Mouse (Mus musculus) intestine, embryonic 16.5 days (tissue): ENCODE data around the gene Grk6. TPM values are rescaled to one million over a fixed set of nuclear protein-coding genes. Genes with fewer than 3 reads are reported as not detected.
A peak's percentile ranks its signal among the peaks of the same experiment; 100 is the strongest.
"Not testable (repeated sequence)": the region's sequence is repeated elsewhere in the genome, so short reads cannot be mapped to it uniquely, and the experiment has no call there.

ENCODE experiments used
- ATAC-seq: fragments of 200-750 bp; cut with Nextera tagmentation; 2 replicates; pipeline ENCODE4 v1.8.0; 2017; ENCODE audit warnings: moderate TSS enrichment, moderate library complexity
- H3K27ac ChIP-seq: fragments of 300-500 bp; sonication (generic); 2 replicates; pipeline ENCODE4 v1.5.1; 2014; ENCODE audit warnings: mild to moderate bottlenecking, low read length
- H3K27me3 ChIP-seq: fragments of 300-500 bp; sonication (generic); replicated peaks from 2 replicates; pipeline ENCODE4 v1.6.1; 2014; ENCODE audit warnings: low read length, control low read depth, mixed read lengths; ENCODE audit not compliant: control insufficient read depth, insufficient read depth
- H3K36me3 ChIP-seq: fragments of 300-500 bp; sonication (generic); 2 replicates; pipeline ENCODE4 v1.6.1; 2014; ENCODE audit warnings: low read length, control low read depth; ENCODE audit not compliant: control insufficient read depth, insufficient read depth
- H3K4me1 ChIP-seq: fragments of 300-500 bp; sonication (generic); 2 replicates; pipeline ENCODE4 v1.6.1; 2014; ENCODE audit warnings: low read length, control low read depth, mixed read lengths; ENCODE audit not compliant: control insufficient read depth, insufficient read depth
- H3K4me2 ChIP-seq: fragments of 300-500 bp; sonication (generic); 2 replicates; pipeline ENCODE4 v1.6.1; 2014; ENCODE audit warnings: low read depth, low read length, control low read depth
- H3K4me3 ChIP-seq: fragments of 300-500 bp; sonication (generic); 2 replicates; pipeline ENCODE4 v1.5.1; 2014; ENCODE audit warnings: mild to moderate bottlenecking, low read length
- H3K9ac ChIP-seq: fragments of 300-500 bp; sonication (generic); 2 replicates; pipeline ENCODE4 v1.6.1; 2014; ENCODE audit warnings: low read depth, low read length
- H3K9me3 ChIP-seq: fragments of 300-500 bp; sonication (generic); 2 replicates; pipeline ENCODE4 v1.6.1; 2016; ENCODE audit warnings: low read length, control low read depth; ENCODE audit not compliant: control insufficient read depth
- WGBS: fragments of 180-500 bp; shearing (Covaris S2); extraction: QIAGEN DNeasy Blood & Tissue Kit; methylation state at CpG from one replicate; pipeline ENCODE4 v1.1.7; 2014; 5-methylcytosine and 5-hydroxymethylcytosine counted together
- polyA plus RNA-seq: library from polyadenylated mRNA; unstranded; fragments of >200 nt; fragmentation: Nextera tagmentation; extraction: Ambion mirVana; gene quantifications from 2 replicates; pipeline ENCODE4 v1.2.1, GENCODE M21; 2015

Grk6 gene
- polyA plus RNA-seq, 1 experiment from 2014 or later, result 13.6 TPM

DNA sequence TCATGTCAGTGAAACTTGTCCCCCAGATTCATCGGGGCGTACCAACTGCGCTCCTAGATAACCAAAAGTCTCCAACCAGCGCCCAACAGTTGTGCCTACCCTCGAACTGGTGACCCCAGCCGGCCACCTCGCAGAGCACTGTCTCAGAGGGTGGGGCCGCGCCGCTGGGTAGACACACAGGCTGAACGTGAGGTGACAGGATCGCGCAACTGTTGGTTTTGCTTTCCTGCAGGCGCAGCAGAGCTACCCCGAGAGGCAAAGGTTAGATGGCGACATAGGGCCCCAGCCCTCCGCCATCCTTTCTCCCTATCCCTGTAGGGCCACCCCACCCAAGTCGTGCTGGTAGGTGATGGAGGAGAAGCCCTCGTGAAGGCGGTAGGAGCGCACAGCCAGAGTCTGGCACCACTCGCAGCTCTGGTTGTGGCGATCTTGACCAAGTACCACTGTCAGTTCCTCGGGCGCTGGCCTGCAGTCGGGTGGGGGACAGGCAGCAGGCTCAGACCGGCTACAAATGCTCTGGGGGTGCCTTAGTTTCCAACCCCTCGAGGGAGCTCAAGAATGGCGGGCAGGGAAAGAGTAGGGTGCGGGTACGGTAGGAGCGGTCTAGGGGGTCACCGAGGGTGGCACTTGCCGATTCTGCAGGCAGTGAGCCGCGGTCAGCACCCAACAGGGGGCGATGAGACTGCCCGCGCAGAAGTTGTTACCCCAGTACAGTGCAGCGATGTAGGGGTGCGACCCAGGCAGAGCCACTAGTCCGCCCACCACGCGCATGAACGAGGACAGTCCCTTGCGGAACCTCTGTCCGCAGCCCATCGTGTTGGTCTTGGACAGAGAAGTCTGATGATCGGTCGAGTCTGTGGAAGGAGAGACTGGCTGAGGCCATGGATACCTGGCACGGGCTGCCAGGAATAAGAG, 24.6 kb upstream of the Grk6 start:
- Histone ChIP-seq H3K4me1 (no peaks in the 10 kb centered on the region; the same call in 1 of the 2 replicates), H3K4me3 (0 out of 2 replicates have a peak overlapping the region, but pooled peaks have one; percentile 31), H3K27me3 (peaks cover 34% of the 10 kb centered on the region), H3K36me3 (no peaks in the 10 kb centered on the region), H3K27ac (no peak overlapping the region), H3K4me2 (0 out of 2 replicates have a peak overlapping the region, but pooled peaks have one; percentile 46), H3K9me3 (peaks cover 3% of the 10 kb centered on the region; the same call in 1 of the 2 replicates), H3K9ac (no peak overlapping the region)
- ATAC-seq, result 0 out of 2 replicates have a peak, but pooled peaks have one; percentile 23
- 28% methylated on average over 51 of the region's 51 CpGs for WGBS

DNA sequence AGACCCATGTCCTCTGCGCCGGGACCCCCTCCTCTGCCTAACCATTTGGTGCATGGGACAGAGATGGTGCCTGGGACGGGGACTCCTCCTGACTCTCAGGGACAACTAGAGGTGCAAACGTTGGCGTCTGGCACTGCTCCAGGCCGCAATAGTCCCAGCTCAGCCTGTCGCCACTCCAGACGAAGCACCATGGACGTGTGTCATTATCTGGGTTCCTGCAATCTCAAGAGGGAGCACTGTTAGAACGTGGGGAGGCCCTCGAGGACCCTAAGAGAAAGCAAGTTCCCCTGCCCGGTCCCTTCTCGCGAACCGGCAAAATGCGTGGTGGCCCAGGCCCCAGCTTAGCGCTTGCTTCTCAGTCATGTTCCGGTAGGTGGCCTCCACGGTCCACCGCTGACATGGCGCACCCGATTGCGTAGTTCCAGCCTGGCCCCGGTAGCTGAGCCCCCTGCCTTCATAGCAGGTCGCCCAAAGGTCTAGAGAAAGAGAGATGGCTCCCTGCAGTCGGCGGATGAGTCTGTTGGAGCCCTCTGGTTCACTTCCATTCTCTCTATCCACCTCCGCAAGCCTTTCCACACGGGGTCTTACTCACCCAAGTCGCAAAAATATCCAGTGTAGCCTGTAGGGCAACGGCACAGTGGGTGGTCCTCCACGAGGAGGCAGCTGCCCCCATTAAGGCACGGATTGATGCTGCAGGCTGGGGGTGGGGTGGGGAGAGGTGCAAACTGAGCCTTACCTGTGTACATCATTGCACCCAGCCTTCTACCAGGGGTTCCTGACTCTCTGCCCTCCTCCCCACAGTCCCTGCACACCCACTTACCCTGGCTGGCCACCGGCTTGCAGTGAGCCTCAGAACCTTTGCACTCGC, 23.7 kb upstream of the Grk6 start:
- peaks cover 3% of the 10 kb centered on the region; the same call in 1 of the 2 replicates for H3K9me3 ChIP-seq
- no peak overlapping the region for H3K27ac ChIP-seq
- peak overlapping the region; percentile 31 for H3K4me3 ChIP-seq
- peak overlapping the region; percentile 46 for H3K4me2 ChIP-seq
- WGBS, result 11% methylated on average over 35 of the region's 35 CpGs
- peak; percentile 61 for ATAC-seq
- H3K36me3 ChIP-seq, result no peaks in the 10 kb centered on the region
- H3K27me3 ChIP-seq, result peaks cover 34% of the 10 kb centered on the region
- no peaks in the 10 kb centered on the region for H3K4me1 ChIP-seq
- peak overlapping the region; percentile 38; the same call in 1 of the 2 replicates for H3K9ac ChIP-seq

GRCm38 (mm10) chr13:55426613-55427012, 18.3 kb upstream of the Grk6 start, which contains the start of gene F12:
Gene F12, minus strand, starts transcription at chr13:55426793.
- H3K4me2 ChIP-seq, result no peak within 1 kb of the TSS
- no peak within 1 kb of the TSS for H3K9ac ChIP-seq
- H3K4me1 ChIP-seq, result no peaks in the 10 kb centered on the region
- H3K27ac ChIP-seq, result no peak within 1 kb of the TSS
- WGBS, result 86% methylated on average over 10 of the region's 10 CpGs
- no peak within 1 kb of the TSS for H3K4me3 ChIP-seq
- H3K27me3 ChIP-seq, result peaks cover 6% of the 10 kb centered on the region
- H3K9me3 ChIP-seq, result no peaks in the 10 kb centered on the region
- no peaks in the 10 kb centered on the region for H3K36me3 ChIP-seq
- no peak for ATAC-seq

GRCm38 (mm10) chr13:55429226-55429888, 15.5 kb upstream of the Grk6 start:
- Histone ChIP-seq H3K4me3 (no peak overlapping the region), H3K27ac (no peak overlapping the region), H3K27me3 (no peaks in the 10 kb centered on the region), H3K36me3 (no peaks in the 10 kb centered on the region), H3K4me2 (no peak overlapping the region), H3K9ac (no peak overlapping the region), H3K9me3 (no peaks in the 10 kb centered on the region), H3K4me1 (no peaks in the 10 kb centered on the region)
- ATAC-seq, result peak; percentile 63
- 55% methylated on average over 12 of the region's 12 CpGs for WGBS

- ATAC-seq, result no peak
- Histone ChIP-seq H3K4me2 (no peak overlapping the region), H3K9me3 (no peaks in the 10 kb centered on the region), H3K36me3 (no peaks in the 10 kb centered on the region), H3K9ac (no peak overlapping the region), H3K27me3 (no peaks in the 10 kb centered on the region), H3K27ac (no peak overlapping the region), H3K4me3 (no peak overlapping the region), H3K4me1 (no peaks in the 10 kb centered on the region)
- WGBS, result 69% methylated on average over 2 of the region's 2 CpGs
These were observed 14.3 kb upstream of the Grk6 start for GRCm38 (mm10) chr13:55430566-55430965.

DNA sequence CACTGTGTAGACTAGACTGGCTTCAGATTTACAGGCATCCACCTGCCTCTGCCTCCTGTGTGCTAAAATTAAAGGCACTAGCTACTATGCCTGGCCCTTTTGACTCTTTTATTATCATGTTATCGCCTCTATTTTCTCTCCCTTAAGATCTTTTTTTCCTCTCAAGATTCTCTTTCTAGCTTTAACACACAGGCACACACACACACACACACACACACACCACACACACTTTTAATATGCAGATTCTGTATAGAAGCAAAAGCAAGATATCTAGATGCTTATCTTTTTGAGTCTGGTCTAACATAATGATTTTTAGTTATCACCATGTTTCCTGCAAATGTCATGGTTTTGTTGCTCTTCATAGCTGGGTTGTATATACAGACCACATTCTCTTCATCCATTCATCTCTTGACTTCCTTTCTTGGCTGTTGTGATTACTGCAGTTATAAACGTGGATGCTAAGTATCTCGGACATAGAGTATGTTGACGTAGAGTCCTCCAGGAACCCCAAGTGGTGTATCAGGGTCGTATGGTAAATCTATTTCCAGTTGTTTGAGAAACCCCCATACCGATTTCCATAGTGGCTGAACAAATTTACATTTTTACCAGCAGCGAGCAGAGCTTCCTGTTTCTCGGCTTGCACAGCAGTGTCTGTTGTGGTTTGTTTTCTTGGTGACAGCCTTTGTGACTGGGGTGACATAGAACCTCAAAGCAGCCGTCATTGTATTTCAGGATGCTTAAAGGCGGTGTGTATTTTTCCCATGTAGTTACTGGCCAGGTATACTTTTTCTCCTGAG, 12.8 kb upstream of the Grk6 start:
- no peak overlapping the region for H3K4me3 ChIP-seq
- H3K4me1 ChIP-seq, result no peaks in the 10 kb centered on the region
- H3K27me3 ChIP-seq, result no peaks in the 10 kb centered on the region
- no peaks in the 10 kb centered on the region for H3K9me3 ChIP-seq
- H3K4me2 ChIP-seq, result no peak overlapping the region
- WGBS, result 65% methylated on average over 10 of the region's 10 CpGs
- H3K27ac ChIP-seq, result no peak overlapping the region
- H3K9ac ChIP-seq, result no peak overlapping the region
- no peak for ATAC-seq
- no peaks in the 10 kb centered on the region for H3K36me3 ChIP-seq

GRCm38 (mm10) chr13:55437111-55437629, 7.7 kb upstream of the Grk6 start:
- not testable (repeated sequence) for H3K36me3 ChIP-seq, H3K4me3 ChIP-seq, H3K27ac ChIP-seq, H3K27me3 ChIP-seq, H3K4me2 ChIP-seq, H3K9me3 ChIP-seq, H3K4me1 ChIP-seq, H3K9ac ChIP-seq, ATAC-seq
- 81% methylated on average over 14 of the region's 15 CpGs for WGBS

- H3K9me3 ChIP-seq, result no peaks in the 10 kb centered on the region
- WGBS, result 34% methylated on average over 9 of the region's 9 CpGs
- H3K27me3 ChIP-seq, result no peaks in the 10 kb centered on the region
- peak overlapping the region; percentile 69 for H3K9ac ChIP-seq
- no peak for ATAC-seq
- peak overlapping the region; percentile 62 for H3K4me2 ChIP-seq
- no peaks in the 10 kb centered on the region for H3K36me3 ChIP-seq
- peak overlapping the region; percentile 98 for H3K27ac ChIP-seq
- H3K4me1 ChIP-seq, result peaks cover 15% of the 10 kb centered on the region
- H3K4me3 ChIP-seq, result peak overlapping the region; percentile 79
These were observed 1.0 kb upstream of the Grk6 start for GRCm38 (mm10) chr13:55443799-55444285.
